Mouse (Mus musculus): ENCODE measurements around the gene Mtss1l. TPM values are rescaled to one million over a fixed set of nuclear protein-coding genes. Genes with fewer than 3 reads are reported as not detected.

Gene Mtss1l
- total and polyA plus RNA-seq, 3 experiments: 0.64 to 0.66 TPM; not detected in 1

DNA sequence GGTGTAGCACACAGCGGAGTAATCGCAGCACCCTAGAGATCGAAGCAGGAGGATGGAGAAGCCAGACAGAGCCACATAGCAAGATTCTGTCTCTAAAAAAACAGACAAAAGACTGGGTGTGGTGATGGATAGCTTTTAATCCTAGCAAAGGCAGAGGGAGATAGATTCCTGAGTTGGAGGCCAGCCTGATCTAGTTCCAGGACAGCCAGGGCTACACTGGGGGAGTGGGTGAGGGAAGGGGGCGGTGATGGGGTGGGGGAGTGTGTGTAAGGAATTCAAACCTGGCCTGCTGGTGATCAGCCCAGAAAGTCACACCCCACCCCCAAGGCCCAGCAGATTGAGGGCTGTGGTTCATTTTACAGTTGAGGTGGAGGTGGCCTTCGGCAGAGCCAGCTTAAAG, 34.9 kb downstream of the Mtss1l start:
- no peak for DNase-seq (ENCODE audit: extremely low read depth)

DNA sequence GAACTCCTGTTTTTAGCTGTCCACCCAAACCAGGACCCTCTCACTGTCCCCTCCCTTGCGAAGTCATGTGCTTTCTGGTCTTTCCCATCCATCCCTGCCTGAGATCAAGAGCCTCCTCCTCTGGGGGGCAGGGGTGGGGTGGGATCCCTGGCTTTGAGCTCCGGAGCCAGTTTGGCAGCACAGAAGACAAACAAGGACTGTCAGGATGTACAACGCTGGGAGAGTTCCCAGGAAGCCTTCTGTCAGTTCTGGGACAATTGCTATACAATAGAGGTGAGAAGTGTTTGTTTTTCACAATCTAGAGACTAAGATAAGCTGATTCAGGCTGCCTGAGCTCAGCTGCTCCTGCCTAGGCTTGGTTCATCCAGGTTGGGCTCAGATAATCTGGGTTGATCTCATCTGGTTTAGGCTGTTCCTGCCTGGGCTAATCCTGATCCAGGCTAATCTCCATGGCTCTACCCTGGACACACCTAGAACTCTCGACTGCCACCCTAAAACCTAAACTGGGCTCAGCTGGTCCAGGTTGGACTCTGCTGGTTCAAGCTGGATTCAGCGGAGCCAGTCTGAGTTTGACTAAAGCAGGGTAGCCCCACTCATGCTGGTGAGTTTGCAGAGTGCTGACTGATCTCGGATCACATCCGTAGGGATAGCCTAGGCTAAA, 39.1 kb downstream of the Mtss1l start:
- Histone ChIP-seq H3K36me3 (replicated peaks in 1 of 2; ENCODE audit: control insufficient read depth in 1 of 2, insufficient read depth in 1 of 2, low read length in 1 of 2) (no peaks in the 10 kb centered on the region), H3K9me3 (replicated peaks; ENCODE audit: low read length) (no peaks in the 10 kb centered on the region), H3K9ac (ENCODE audit: insufficient read depth, low read depth) (no peak overlapping the region), H3K27ac (ENCODE audit: insufficient read depth, low read depth) (no peak overlapping the region), H3K4me2 (ENCODE audit: insufficient read depth, low read depth, poor library complexity, severe bottlenecking) (no peak overlapping the region), H3K79me2 (replicated peaks; ENCODE audit: control insufficient read depth, extremely low read depth, insufficient read depth, poor library complexity, severe bottlenecking) (no peaks in the 10 kb centered on the region), H3K4me3 (replicated peaks in 1 of 3; ENCODE audit: low read depth in 2 of 3, low read length in 2 of 3, poor library complexity in 1 of 3) (no peak overlapping the region), H3K27me3 (replicated peaks) (no peaks in the 10 kb centered on the region), H3K4me1 (ENCODE audit: control insufficient read depth in 1 of 2, insufficient read depth in 2 of 2) (no peaks in the 10 kb centered on the region)
- DNase-seq (ENCODE audit: extremely low read depth): no peak
- in situ Hi-C loops (cut with MboI; ENCODE audit: low pct_ligation_motif_present, low pct_unique_long_range_greater_than_20kb, low sequenced_read_pairs) (loop anchor here (10.0 kb wide), 1 partner anchor 54 kb away; no protein-coding TSS in a partner anchor), dilution Hi-C loops (cut with MboI; ENCODE audit: extremely low pct_ligation_motif_present, extremely low pct_unique_long_range_greater_than_20kb, low sequenced_read_pairs) (no loop called here)
- TF ChIP-seq NELFE (IDR thresholded peaks at IDR 0.05; ENCODE audit: low read depth, low read length) (no peak), USF1 (IDR thresholded peaks at IDR 0.05; ENCODE audit: low read depth, low read length) (no peak), EP300 (IDR thresholded peaks at IDR 0.05; ENCODE audit: low read length) (no peak), MXI1 (IDR thresholded peaks at IDR 0.05; ENCODE audit: low read depth, low read length) (no peak), SIN3A (IDR thresholded peaks at IDR 0.05; ENCODE audit: low read length) (no peak), TCF12 (IDR thresholded peaks at IDR 0.05; ENCODE audit: low read depth, low read length) (no peak), KAT2A (IDR thresholded peaks at IDR 0.05; ENCODE audit: insufficient replicate concordance, low read length) (no peak), E2F4 (IDR thresholded peaks at IDR 0.05; ENCODE audit: insufficient replicate concordance, low read depth, low read length) (no peak), ELF1 (IDR thresholded peaks at IDR 0.05; ENCODE audit: low read depth, low read length) (no peak), RCOR1 (conservative IDR thresholded peaks at IDR 0.05; ENCODE audit: low read depth, low read length) (no peak), USF2 (conservative IDR thresholded peaks at IDR 0.05; ENCODE audit: low read depth, low read length) (no peak), CHD2 (IDR thresholded peaks at IDR 0.05; ENCODE audit: low read length) (no peak), MEF2A (IDR thresholded peaks at IDR 0.05; ENCODE audit: borderline replicate concordance, low read depth, low read length) (no peak), ZKSCAN1 (IDR thresholded peaks at IDR 0.05; ENCODE audit: borderline replicate concordance, low read depth, low read length) (no peak), MYC (IDR thresholded peaks at IDR 0.05; ENCODE audit: low read depth, low read length) (no peak)

More for the DNA sequence above, 34.9 kb downstream of the Mtss1l start:
- no peaks in the 10 kb centered on the region for H3K9me3 ChIP-seq (replicated peaks; ENCODE audit: low read length)
- no peak overlapping the region for H3K27ac ChIP-seq (ENCODE audit: insufficient read depth, low read depth)
- TF ChIP-seq USF2 (conservative IDR thresholded peaks at IDR 0.05; ENCODE audit: low read depth, low read length) (no peak), CHD1 (IDR thresholded peaks at IDR 0.05; ENCODE audit: low read depth, low read length) (no peak), PAX5 (IDR thresholded peaks at IDR 0.05; ENCODE audit: low read length) (no peak), ZNF384 (IDR thresholded peaks at IDR 0.05; ENCODE audit: low read depth, low read length) (no peak), HCFC1 (IDR thresholded peaks at IDR 0.05; ENCODE audit: low read depth, low read length) (no peak), EP300 (IDR thresholded peaks at IDR 0.05; ENCODE audit: low read length) (no peak), MAZ (IDR thresholded peaks at IDR 0.05; ENCODE audit: low read depth, low read length) (no peak), TCF12 (IDR thresholded peaks at IDR 0.05; ENCODE audit: low read depth, low read length) (no peak), JUN (IDR thresholded peaks at IDR 0.05; ENCODE audit: insufficient read depth, low read depth, low read length) (no peak), MAX (IDR thresholded peaks at IDR 0.05; ENCODE audit: low read length) (no peak), POLR2A (IDR thresholded peaks at IDR 0.05; ENCODE audit: low read depth, low read length) (no peak), USF1 (IDR thresholded peaks at IDR 0.05; ENCODE audit: low read depth, low read length) (no peak)
- H3K9ac ChIP-seq (ENCODE audit: insufficient read depth, low read depth): no peak overlapping the region
- H3K4me2 ChIP-seq (ENCODE audit: insufficient read depth, low read depth, poor library complexity, severe bottlenecking): no peak overlapping the region
- H3K36me3 ChIP-seq (replicated peaks in 1 of 2; ENCODE audit: control insufficient read depth in 1 of 2, insufficient read depth in 1 of 2, low read length in 1 of 2): no peaks in the 10 kb centered on the region
- H3K4me3 ChIP-seq (replicated peaks in 1 of 3; ENCODE audit: low read depth in 2 of 3, low read length in 2 of 3, poor library complexity in 1 of 3): no peak overlapping the region
- no peaks in the 10 kb centered on the region for H3K27me3 ChIP-seq (replicated peaks)
- peaks cover 0 to 11% of the 10 kb centered on the region in 2 experiments; a peak in 2 of 4 replicates for H3K4me1 ChIP-seq (ENCODE audit: control insufficient read depth in 1 of 2, insufficient read depth in 2 of 2)
- no peaks in the 10 kb centered on the region for H3K79me2 ChIP-seq (replicated peaks; ENCODE audit: control insufficient read depth, extremely low read depth, insufficient read depth, poor library complexity, severe bottlenecking)
- in situ Hi-C loops (cut with MboI; ENCODE audit: low pct_ligation_motif_present, low pct_unique_long_range_greater_than_20kb, low sequenced_read_pairs) (loop anchor here (5.0 to 10.0 kb wide), 2 partner anchors 89 to 326 kb away; partner anchors contain the start of genes Cog4 and Sf3b3), dilution Hi-C loops (cut with MboI; ENCODE audit: extremely low pct_ligation_motif_present, extremely low pct_unique_long_range_greater_than_20kb, low sequenced_read_pairs) (no loop called here)

All from CH12.LX (cell line).